Mouse (Mus musculus) gastrocnemius, postnatal 4 days (tissue): ENCODE data around the gene Rad51b. TPM values are rescaled to one million over a fixed set of nuclear protein-coding genes. Genes with fewer than 3 reads are reported as not detected.
A peak's percentile ranks its signal among the peaks of the same experiment; 100 is the strongest.

ENCODE experiments used
- DNase-seq, 2 experiments: peaks; one replicate each; pipeline ENCODE4 v3.0.0; 2021 to 2022; ENCODE audit warnings: low spot score in 2 of 2, mixed read lengths in 2 of 2
- total RNA-seq, 2 experiments: library from RNA; stranded (reverse); gene quantifications; 2 replicates each; pipeline ENCODE4 v1.2.3; 2021

Gene Rad51b
- total RNA-seq, 2 experiments from 2014 or later = 2.2 to 2.3 TPM

DNA sequence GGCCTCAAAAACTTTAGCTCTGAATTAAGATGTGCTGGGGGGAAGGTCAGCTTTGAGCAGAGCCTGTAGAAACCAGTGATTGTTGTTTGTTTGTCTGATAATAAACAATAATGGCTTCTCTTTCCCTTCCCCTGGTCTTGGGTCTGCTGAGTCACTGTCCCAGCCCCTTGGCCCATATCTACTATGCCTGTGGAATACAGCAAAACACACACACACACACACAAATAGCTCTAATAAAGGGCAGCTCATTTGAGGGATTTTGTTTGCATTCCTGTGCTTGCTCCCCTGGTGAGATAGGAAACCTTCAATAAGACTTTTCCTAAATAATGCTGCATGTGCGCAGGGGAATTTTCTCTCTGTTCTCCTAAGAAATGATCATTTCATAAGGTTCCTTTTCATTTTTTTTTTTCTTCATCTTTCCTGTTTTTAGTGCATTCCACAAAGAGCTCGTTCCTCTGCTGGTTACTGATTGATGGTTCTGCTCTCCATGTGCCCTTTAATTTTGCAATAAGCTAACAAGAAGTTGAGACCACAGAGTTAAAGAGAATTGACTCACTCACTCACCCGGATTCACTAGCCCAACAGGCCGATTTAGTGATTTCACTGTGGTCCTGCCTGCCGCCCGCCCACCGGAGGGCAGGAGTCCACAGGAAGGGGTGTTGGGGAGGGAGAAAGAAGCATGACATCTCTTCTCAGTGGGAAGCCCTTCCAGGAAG is 344.6 kb downstream of the Rad51b start:
- no peak for DNase-seq

DNA sequence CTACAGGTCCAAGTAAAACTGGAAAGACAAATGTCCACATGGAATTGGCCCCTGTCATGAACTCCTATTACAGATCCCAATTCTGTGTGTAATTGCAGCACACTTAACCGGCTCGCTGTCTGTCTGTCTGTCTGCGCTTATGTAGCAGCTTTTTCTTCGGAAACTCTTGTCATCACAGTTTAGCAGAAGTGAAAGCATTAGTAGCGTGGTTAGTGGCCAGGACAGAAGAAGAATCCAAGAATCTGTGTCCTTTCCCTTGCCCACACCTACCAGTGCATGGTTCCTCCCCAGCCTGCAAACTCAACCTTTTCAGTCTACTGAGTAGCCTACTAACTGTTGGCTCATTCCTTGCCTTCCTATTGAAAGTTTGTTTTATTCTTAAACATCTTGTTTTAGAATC is 345.6 kb downstream of the Rad51b start:
- DNase-seq = no peak

DNA sequence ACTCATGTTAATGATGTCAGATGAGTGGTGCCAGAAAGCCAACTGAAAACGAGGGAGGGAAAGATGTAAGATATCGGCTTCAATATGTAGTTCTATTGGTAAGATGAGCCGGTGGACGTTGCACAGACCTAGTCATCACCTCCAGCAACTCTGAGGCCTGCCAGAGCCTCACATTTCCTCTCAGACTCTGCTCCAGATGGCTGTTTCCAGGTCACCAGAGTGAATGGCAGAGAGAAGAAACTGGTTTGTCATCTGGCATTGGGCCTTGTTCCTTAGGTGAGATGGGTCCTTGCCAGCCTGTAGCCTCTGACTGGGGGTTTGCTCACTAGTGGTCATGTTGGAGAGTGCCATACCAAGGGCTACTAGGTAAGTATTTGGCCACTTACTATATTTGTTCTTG is 348.6 kb downstream of the Rad51b start:
- no peak for DNase-seq

GRCm38 (mm10) chr12:79646646-79647164 is 349.6 kb downstream of the Rad51b start:
- DNase-seq = no peak

GRCm38 (mm10) chr12:79647382-79647781 is 350.3 kb downstream of the Rad51b start:
- DNase-seq = no peak

DNA sequence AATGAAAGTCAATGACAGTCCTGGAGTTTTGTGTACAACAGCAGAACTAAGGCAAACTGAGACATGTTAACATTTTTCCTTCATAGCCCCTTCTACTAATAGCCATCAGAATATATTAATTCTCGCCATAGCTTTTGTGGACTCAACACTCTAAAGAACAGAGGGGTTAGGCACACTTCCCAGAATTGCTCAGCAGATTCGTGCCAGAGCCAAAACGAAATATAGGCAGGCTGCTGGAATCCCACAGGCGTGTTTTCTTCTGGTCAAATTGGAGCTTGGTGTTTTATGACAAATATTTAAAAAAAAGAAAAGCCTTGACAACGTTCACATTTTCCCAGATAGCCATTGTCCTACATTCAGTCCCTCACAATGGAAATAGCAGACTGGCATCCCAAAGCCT is 350.9 kb downstream of the Rad51b start:
- DNase-seq = no peak

- no peak for DNase-seq
Observed at GRCm38 (mm10) chr12:79648812-79649700, 352.0 kb downstream of the Rad51b start.

GRCm38 (mm10) chr12:79649796-79650195 is 352.7 kb downstream of the Rad51b start:
- DNase-seq = no peak

GRCm38 (mm10) chr12:79655138-79655537 is 358.1 kb downstream of the Rad51b start:
- DNase-seq = no peak

- no peak for DNase-seq
Observed at GRCm38 (mm10) chr12:79658861-79659260, 361.8 kb downstream of the Rad51b start.

- no peak for DNase-seq
Observed at GRCm38 (mm10) chr12:79661270-79661669, 364.2 kb downstream of the Rad51b start.

GRCm38 (mm10) chr12:79663131-79663892 is 366.2 kb downstream of the Rad51b start:
- DNase-seq = peak in 1 of 2 experiments; percentile 34

GRCm38 (mm10) chr12:79663893-79664574 is 367.0 kb downstream of the Rad51b start:
- DNase-seq = no peak

- no peak for DNase-seq
Observed at GRCm38 (mm10) chr12:79674846-79675439, 377.9 kb downstream of the Rad51b start.

- peak in 1 of 2 experiments; percentile 56 for DNase-seq
Observed at GRCm38 (mm10) chr12:79675440-79676176, 378.5 kb downstream of the Rad51b start.

DNA sequence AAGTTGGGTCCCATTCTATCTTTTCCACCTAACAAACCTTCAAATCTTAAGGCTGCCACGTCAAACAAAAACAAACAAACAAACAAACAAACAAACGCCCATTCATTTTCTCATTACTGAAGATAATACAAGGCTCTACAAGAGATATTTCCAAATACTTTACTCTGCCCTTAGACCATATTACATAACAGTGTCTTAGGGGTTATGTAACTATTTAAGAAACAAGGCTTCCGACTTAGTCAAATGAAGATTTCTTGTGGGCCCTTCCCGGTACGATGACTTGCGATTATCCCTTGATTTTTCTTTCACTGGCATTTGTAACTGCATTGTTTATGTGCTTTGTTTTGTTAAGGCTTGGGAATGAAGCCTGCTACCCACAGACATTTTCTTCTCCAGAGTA is 379.2 kb downstream of the Rad51b start:
- no peak for DNase-seq

GRCm38 (mm10) chr12:79676896-79677295 is 379.8 kb downstream of the Rad51b start:
- no peak for DNase-seq

- no peak for DNase-seq
Observed at GRCm38 (mm10) chr12:79679251-79679901, 382.3 kb downstream of the Rad51b start.
